13 mouse cellular contexts compared by ENCODE assay signal in the genomic region with DNA sequence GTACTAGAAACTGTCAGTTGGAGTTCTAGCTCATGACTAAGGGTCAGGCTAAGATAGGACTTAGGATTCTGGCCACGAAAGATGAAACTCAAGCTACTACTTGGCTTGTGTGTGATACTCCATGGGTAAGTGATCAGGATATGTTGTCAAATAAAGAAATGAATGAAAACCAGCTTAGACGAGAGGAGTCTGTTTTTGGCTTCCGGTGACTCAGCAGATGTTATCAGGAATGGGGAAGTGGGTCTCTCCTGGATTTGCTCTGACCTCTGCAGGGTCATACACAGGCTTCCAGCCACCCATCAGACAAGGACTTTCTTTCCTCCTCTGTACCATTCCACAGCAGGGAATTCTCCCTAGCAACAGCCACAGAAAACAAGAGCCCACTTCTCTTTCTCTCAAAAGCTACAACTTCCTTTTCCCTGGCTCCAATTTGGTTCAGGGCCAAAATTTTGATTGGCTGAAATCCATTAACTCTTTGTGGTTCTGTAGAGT. TPM values are rescaled to one million over a fixed set of nuclear protein-coding genes. Genes with fewer than 3 reads are reported as not detected.
DNase-seq lines count a peak whose midpoint lies in the region; ATAC-seq lines count a peak whose summit lies in the region.
"Had no signal": no experiment of that assay in that cellular context is flagged by ENCODE, and none has a peak within 500 bp of the region (broad histone marks: within the 10 kb centered on the region; RNA-seq: fewer than 3 reads in every experiment).

No protein-coding gene starts in this region.

- no peak overlapping the region for H3K27ac ChIP-seq in embryonic facial prominence, embryonic 14.5 days (replicated peaks; ENCODE audit: low read depth, low read length)
- no peak overlapping the region for H3K27ac ChIP-seq in embryonic facial prominence, embryonic 10.5 days (replicated peaks)
- H3K27ac ChIP-seq in forebrain, embryonic 16.5 days (ENCODE audit: low read length) = 0 out of 2 replicates have a peak overlapping the region, but pooled peaks have one; percentile 23

- H3K4me3 ChIP-seq in embryonic facial prominence, embryonic 14.5 days (ENCODE audit: low read depth, low read length) = no peak overlapping the region
- no peak overlapping the region for H3K4me3 ChIP-seq in embryonic facial prominence, embryonic 10.5 days
- no peak overlapping the region for H3K4me3 ChIP-seq in forebrain, embryonic 16.5 days (replicated peaks; ENCODE audit: low read length)

- DNase-seq in embryonic facial prominence, embryonic 14.5 days (ENCODE audit: low spot score) = no peak
- no peak for DNase-seq in embryonic facial prominence, embryonic 10.5 days (ENCODE audit: low spot score)
- peak; percentile 25 to 54 for DNase-seq in left cerebral cortex, postnatal 14 days (ENCODE audit: low spot score in 2 of 2)
- no peak for DNase-seq in left cerebral cortex, adult 18-20 months (ENCODE audit: low spot score in 2 of 2)
- peak; percentile 64 for DNase-seq in ES-CJ7 (ENCODE audit: low read depth, low spot score)
- DNase-seq in adrenal gland, postnatal 14 days = no peak
- no peak for DNase-seq in frontal cortex, adult 2 months (ENCODE audit: extremely low spot score in 1 of 2, low spot score in 1 of 2)
- DNase-seq: heart, postnatal 10 days; kidney, adult 9 months; layer of hippocampus, postnatal 36 days; liver; thymus, postnatal 25 days had no signal

- no peak overlapping the region for H3K9ac ChIP-seq in embryonic facial prominence, embryonic 14.5 days (ENCODE audit: low read depth, low read length)
- no peak overlapping the region for H3K9ac ChIP-seq in forebrain, embryonic 16.5 days (replicated peaks; ENCODE audit: low read depth, low read length)

- intact Hi-C loops in left cerebral cortex, postnatal 14 days (cut with DNase I) = no loop called here

- no peaks in the 10 kb centered on the region for H3K36me3 ChIP-seq in embryonic facial prominence, embryonic 14.5 days (ENCODE audit: control insufficient read depth, insufficient read depth, low read length)
- H3K36me3 ChIP-seq in embryonic facial prominence, embryonic 10.5 days (replicated peaks) = no peaks in the 10 kb centered on the region
- no peaks in the 10 kb centered on the region for H3K36me3 ChIP-seq in forebrain, embryonic 16.5 days (ENCODE audit: control insufficient read depth, insufficient read depth)

- peak; percentile 33; the same call in 1 of the 2 replicates for ATAC-seq in embryonic facial prominence, embryonic 14.5 days (ENCODE audit: low read depth)
- peak; percentile 59; the same call in 1 of the 2 replicates for ATAC-seq in forebrain, embryonic 16.5 days

- 44% methylated on average over 3 of the region's 3 CpGs for WGBS in embryonic facial prominence, embryonic 14.5 days
- whole genome bisulfite sequencing in embryonic facial prominence, embryonic 10.5 days = 64% methylated on average over 3 of the region's 3 CpGs
- WGBS in forebrain, embryonic 16.5 days = 42% methylated on average over 3 of the region's 3 CpGs

- no peak overlapping the region for H3K4me2 ChIP-seq in embryonic facial prominence, embryonic 14.5 days (ENCODE audit: low read depth, low read length)
- H3K4me2 ChIP-seq in forebrain, embryonic 16.5 days (ENCODE audit: low read length) = no peak overlapping the region

- no peaks in the 10 kb centered on the region for H3K9me3 ChIP-seq in embryonic facial prominence, embryonic 14.5 days (ENCODE audit: control insufficient read depth, low read length)
- no peaks in the 10 kb centered on the region for H3K9me3 ChIP-seq in embryonic facial prominence, embryonic 10.5 days
- H3K9me3 ChIP-seq in forebrain, embryonic 16.5 days (ENCODE audit: control insufficient read depth, low read length) = no peaks in the 10 kb centered on the region

- H3K27me3 ChIP-seq in embryonic facial prominence, embryonic 14.5 days (replicated peaks; ENCODE audit: control insufficient read depth, insufficient read depth, low read length) = no peaks in the 10 kb centered on the region
- H3K27me3 ChIP-seq in embryonic facial prominence, embryonic 10.5 days (replicated peaks; ENCODE audit: low read depth, poor library complexity, severe bottlenecking) = no peaks in the 10 kb centered on the region
- H3K27me3 ChIP-seq in forebrain, embryonic 16.5 days (replicated peaks; ENCODE audit: control insufficient read depth, insufficient read depth, low read length) = no peaks in the 10 kb centered on the region

- H3K4me1 ChIP-seq in embryonic facial prominence, embryonic 14.5 days (ENCODE audit: control insufficient read depth, insufficient read depth, low read length) = no peaks in the 10 kb centered on the region; the same call in 1 of the 2 replicates
- H3K4me1 ChIP-seq in embryonic facial prominence, embryonic 10.5 days = 0 out of 2 replicates have a peak, but pooled peaks cover 2% of the 10 kb centered on the region
- peaks cover 3% of the 10 kb centered on the region for H3K4me1 ChIP-seq in forebrain, embryonic 16.5 days (replicated peaks; ENCODE audit: control insufficient read depth, insufficient read depth, low read length)

RNA-seq across cellular contexts. Expression of a gene that starts 25.7 kb away (rescaled TPM):
- polyA plus RNA-seq in embryonic facial prominence, embryonic 14.5 days (2014; fragmentation: Nextera tagmentation; extraction: Ambion mirVana) = 94.2 and 111 TPM in 2 replicates
- polyA plus RNA-seq in embryonic facial prominence, embryonic 10.5 days (2016; fragmentation: Nextera tagmentation; extraction: Ambion mirVana) = 140 and 166 TPM in 2 replicates
- 100 to 1,000 TPM in 1 of 2 experiments, 10 to 100 TPM in 1; 72.3 to 110 TPM for total RNA-seq in left cerebral cortex, postnatal 14 days (2021)
- total RNA-seq in left cerebral cortex, adult 18-20 months (2021) = 10 to 100 TPM; 75.2 to 91.1 TPM
- polyA plus RNA-seq in forebrain, embryonic 16.5 days (2015; fragmentation: Nextera tagmentation; extraction: Ambion mirVana) = 88.3 and 103 TPM in 2 replicates
- total RNA-seq in adrenal gland, postnatal 14 days (2021) = 15.9 and 19.6 TPM in 2 replicates
- polyA plus RNA-seq in frontal cortex, adult 2 months (2012; rRNA removed) = 98.9 and 106 TPM in 2 replicates

Comparison
In these comparisons a context has a peak if more than half of its experiments do, and no peak if none do; other contexts are left out.
1. DNase-seq: peak in left cerebral cortex, postnatal 14 days (2 of 2) and ES-CJ7 (single experiment); none in embryonic facial prominence, embryonic 14.5 days (single experiment), embryonic facial prominence, embryonic 10.5 days (single experiment), left cerebral cortex, adult 18-20 months (0 of 2), adrenal gland, postnatal 14 days (single experiment) and frontal cortex, adult 2 months (0 of 2).